Mouse (Mus musculus): Measurements from ENCODE around the gene Fthl17a. TPM values are rescaled to one million over a fixed set of nuclear protein-coding genes. Genes with fewer than 3 reads are reported as not detected.

Gene Fthl17a
- not detected in 2 replicates for polyA plus RNA-seq (2016; fragmentation: Nextera tagmentation; extraction: Ambion mirVana)

DNA sequence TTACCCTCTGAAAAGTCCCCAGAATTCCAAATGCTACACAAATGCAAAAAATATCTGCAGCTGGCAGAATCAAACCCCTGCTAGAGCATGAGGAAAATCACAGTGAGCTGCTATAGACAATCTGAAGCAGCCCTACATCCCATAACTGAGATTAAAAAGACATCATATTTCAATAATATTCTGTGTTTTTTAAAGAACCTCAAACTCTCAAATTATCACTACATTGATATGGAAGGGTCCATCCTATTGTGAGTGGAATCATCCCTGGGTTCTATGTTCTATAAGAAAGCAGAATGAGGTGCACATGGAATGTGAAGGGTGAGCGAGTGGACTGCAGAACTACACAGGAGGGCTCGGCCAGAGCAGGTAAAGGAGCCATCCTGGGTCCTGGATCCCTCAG, at the start of gene Fthl17a:
TSS of gene Fthl17a (plus strand) at position 301 of the 400 bp plus-strand sequence.
- no peaks in the 10 kb centered on the region for H3K27me3 ChIP-seq (ENCODE audit: poor library complexity, severe bottlenecking)
- H3K4me3 ChIP-seq, result no peak within 1 kb of the TSS
- H3K27ac ChIP-seq, result no peak within 1 kb of the TSS
- WGBS, result 82% methylated on average over 2 of the region's 2 CpGs
- H3K36me3 ChIP-seq (replicated peaks), result no peaks in the 10 kb centered on the region
- no peaks in the 10 kb centered on the region for H3K4me1 ChIP-seq
- no peaks in the 10 kb centered on the region for H3K9me3 ChIP-seq
- DNase-seq (ENCODE audit: extremely low spot score, low spot score), result no peak

- H3K27ac ChIP-seq, result no peak overlapping the region
- no peaks in the 10 kb centered on the region for H3K9me3 ChIP-seq
- H3K4me1 ChIP-seq, result no peaks in the 10 kb centered on the region
- H3K27me3 ChIP-seq (ENCODE audit: poor library complexity, severe bottlenecking), result peaks cover 8% of the 10 kb centered on the region
- no peaks in the 10 kb centered on the region for H3K36me3 ChIP-seq (replicated peaks)
- no peak for DNase-seq (ENCODE audit: extremely low spot score, low spot score)
- H3K4me3 ChIP-seq, result no peak overlapping the region
- WGBS, result 97% methylated on average over 2 of the region's 2 CpGs
These were observed 42.5 kb upstream of the Fthl17a start for GRCm38 (mm10) chrX:85207001-85207400.

DNA sequence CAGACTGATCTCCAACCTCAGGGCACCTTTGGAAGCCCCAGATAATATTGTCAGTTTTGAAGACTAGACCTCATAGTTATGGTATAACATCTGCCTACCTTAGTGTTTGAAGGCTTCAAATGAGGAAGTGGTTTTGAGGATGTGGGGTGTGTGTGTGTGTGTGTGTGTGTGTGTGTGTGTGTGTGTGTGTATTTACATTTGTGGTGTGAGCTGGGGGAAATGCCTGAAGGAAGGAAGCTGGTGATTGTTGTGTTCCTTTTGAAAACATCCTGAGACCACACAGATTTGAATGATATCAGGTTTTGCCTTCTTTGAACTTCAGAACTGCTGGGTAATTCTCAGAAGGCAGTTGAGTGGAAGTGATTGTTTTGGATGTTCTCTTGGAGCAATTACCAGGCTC, 22.6 kb upstream of the Fthl17a start:
- DNase-seq (ENCODE audit: extremely low spot score, low spot score), result no peak
- no peaks in the 10 kb centered on the region for H3K9me3 ChIP-seq
- H3K27ac ChIP-seq, result no peak overlapping the region
- peaks cover 15% of the 10 kb centered on the region for H3K27me3 ChIP-seq (ENCODE audit: poor library complexity, severe bottlenecking)
- peaks cover 6% of the 10 kb centered on the region for H3K4me1 ChIP-seq
- no peaks in the 10 kb centered on the region for H3K36me3 ChIP-seq (replicated peaks)
- no peak overlapping the region for H3K4me3 ChIP-seq

DNA sequence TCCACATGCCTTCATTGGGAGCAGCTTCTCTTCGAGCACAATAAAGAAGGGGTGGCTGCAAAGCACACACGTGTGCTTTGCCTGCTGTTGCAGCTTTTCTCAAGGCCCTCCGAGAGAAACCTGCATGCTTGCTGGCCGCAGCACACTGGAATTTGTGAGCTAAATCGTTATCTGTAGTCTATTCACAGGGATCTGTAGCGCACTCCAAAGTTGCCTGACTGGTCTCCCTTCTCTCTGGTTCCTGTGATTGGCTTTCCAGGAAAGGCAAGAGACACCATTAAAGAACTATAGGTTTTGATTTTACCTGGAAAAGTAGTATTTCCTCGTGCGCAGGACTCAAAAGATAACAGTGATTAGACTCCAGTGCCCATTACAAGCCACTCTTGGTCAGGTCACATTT, 22.3 kb downstream of the Fthl17a start:
- no peak for DNase-seq (ENCODE audit: extremely low spot score, low spot score)
- Histone ChIP-seq H3K4me1 (no peaks in the 10 kb centered on the region), H3K4me3 (no peak overlapping the region), H3K9me3 (no peaks in the 10 kb centered on the region), H3K27ac (no peak overlapping the region), H3K36me3 (replicated peaks) (no peaks in the 10 kb centered on the region), H3K27me3 (ENCODE audit: poor library complexity, severe bottlenecking) (no peaks in the 10 kb centered on the region)
- WGBS, result 63% methylated on average over 8 of the region's 8 CpGs

DNA sequence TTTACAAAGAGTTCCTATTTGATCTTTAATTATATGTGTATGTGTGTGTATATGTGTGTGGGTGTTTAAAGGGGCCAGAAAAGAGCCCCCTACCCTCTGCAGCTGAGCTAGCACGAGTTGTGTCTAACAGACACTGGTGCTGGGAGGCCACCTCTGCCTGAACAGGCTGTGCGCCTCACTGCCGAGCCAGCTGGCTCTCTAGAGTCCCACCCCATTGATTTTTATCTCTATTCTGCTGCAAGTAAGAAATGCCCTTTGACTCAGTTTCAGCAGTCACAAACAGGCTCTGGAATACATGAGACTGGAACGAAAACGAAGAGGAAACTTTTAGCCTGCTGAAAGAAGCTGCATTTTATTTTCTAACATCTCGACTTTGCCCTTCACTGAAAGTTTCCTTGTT, 22.8 kb downstream of the Fthl17a start:
- no peak for DNase-seq (ENCODE audit: extremely low spot score, low spot score)
- Histone ChIP-seq H3K27me3 (ENCODE audit: poor library complexity, severe bottlenecking) (no peaks in the 10 kb centered on the region), H3K27ac (no peak overlapping the region), H3K9me3 (no peaks in the 10 kb centered on the region), H3K4me3 (no peak overlapping the region), H3K4me1 (no peaks in the 10 kb centered on the region), H3K36me3 (replicated peaks) (no peaks in the 10 kb centered on the region)
- WGBS, result 65% methylated on average over 6 of the region's 6 CpGs

DNA sequence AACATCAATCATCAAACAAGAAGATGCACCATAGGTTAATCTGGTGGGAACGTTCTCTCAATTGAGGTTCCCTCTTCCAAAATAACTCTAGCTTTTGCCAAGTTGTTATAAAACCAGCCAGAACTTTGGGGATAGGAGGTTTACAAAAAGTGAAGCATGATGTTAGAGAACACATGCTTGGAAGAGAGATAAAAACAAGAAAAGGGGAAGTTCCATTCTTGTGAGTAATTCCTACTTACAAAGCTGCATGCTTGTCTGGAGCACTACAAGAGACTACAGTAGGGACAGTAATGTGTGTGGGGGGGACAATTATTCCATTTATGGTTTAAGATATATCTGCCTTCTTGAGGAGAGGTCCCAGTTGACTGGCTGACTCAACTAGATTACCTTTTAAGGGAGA, 40.4 kb downstream of the Fthl17a start:
- no peaks in the 10 kb centered on the region for H3K4me1 ChIP-seq
- 79% methylated on average over 1 of the region's 1 CpGs for WGBS
- H3K27ac ChIP-seq, result no peak overlapping the region
- no peaks in the 10 kb centered on the region for H3K9me3 ChIP-seq
- H3K36me3 ChIP-seq (replicated peaks), result no peaks in the 10 kb centered on the region
- no peaks in the 10 kb centered on the region for H3K27me3 ChIP-seq (ENCODE audit: poor library complexity, severe bottlenecking)
- no peak for DNase-seq (ENCODE audit: extremely low spot score, low spot score)
- no peak overlapping the region for H3K4me3 ChIP-seq

- DNase-seq (ENCODE audit: extremely low spot score, low spot score), result no peak
- H3K27ac ChIP-seq, result no peak overlapping the region
- H3K4me1 ChIP-seq, result no peaks in the 10 kb centered on the region
- H3K9me3 ChIP-seq, result no peaks in the 10 kb centered on the region
- H3K4me3 ChIP-seq, result no peak overlapping the region
- 83% methylated on average over 5 of the region's 5 CpGs for WGBS
- H3K27me3 ChIP-seq (ENCODE audit: poor library complexity, severe bottlenecking), result no peaks in the 10 kb centered on the region
- H3K36me3 ChIP-seq (replicated peaks), result no peaks in the 10 kb centered on the region
These were observed 43.3 kb downstream of the Fthl17a start for GRCm38 (mm10) chrX:85292781-85293180.

DNA sequence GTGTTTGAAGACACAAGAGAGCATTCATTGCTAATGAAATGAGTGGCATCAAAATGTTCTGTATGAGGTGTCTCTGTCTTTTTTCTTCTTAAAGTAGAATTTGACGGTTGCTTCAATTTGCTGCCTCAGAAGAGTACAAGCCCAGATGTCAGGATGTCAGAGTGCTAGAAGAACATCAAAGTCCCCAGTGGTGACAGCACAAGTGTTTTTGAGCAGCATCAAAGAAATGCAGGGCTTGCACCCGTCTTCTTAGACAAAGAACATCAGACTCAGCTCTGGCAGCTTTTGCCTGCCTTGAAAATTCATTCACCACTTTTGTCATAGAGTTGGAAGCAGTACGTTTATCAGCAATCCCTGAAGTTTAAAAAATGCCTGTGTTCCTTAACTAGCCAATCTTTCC, 44.5 kb downstream of the Fthl17a start:
- Histone ChIP-seq H3K9me3 (no peaks in the 10 kb centered on the region), H3K4me1 (no peaks in the 10 kb centered on the region), H3K27me3 (ENCODE audit: poor library complexity, severe bottlenecking) (no peaks in the 10 kb centered on the region), H3K4me3 (no peak overlapping the region), H3K27ac (no peak overlapping the region), H3K36me3 (replicated peaks) (no peaks in the 10 kb centered on the region)
- no peak for DNase-seq (ENCODE audit: extremely low spot score, low spot score)
- WGBS, result 73% methylated on average over 3 of the region's 3 CpGs

GRCm38 (mm10) chrX:85304674-85305073, 55.2 kb downstream of the Fthl17a start:
- H3K27me3 ChIP-seq (ENCODE audit: poor library complexity, severe bottlenecking), result no peaks in the 10 kb centered on the region; the same call in 1 of the 2 replicates
- no peaks in the 10 kb centered on the region for H3K4me1 ChIP-seq

GRCm38 (mm10) chrX:85318576-85318975, 69.1 kb downstream of the Fthl17a start:
- H3K4me1 ChIP-seq, result no peaks in the 10 kb centered on the region
- H3K36me3 ChIP-seq (replicated peaks), result no peaks in the 10 kb centered on the region
- H3K27ac ChIP-seq, result no peak overlapping the region
- H3K27me3 ChIP-seq (ENCODE audit: poor library complexity, severe bottlenecking), result peaks cover 14% of the 10 kb centered on the region
- H3K9me3 ChIP-seq, result no peaks in the 10 kb centered on the region
- no peak for DNase-seq (ENCODE audit: extremely low spot score, low spot score)
- 85% methylated on average over 4 of the region's 4 CpGs for WGBS
- no peak overlapping the region for H3K4me3 ChIP-seq

More at GRCm38 (mm10) chrX:85304674-85305073, 55.2 kb downstream of the Fthl17a start:
- Histone ChIP-seq H3K27ac (no peak overlapping the region), H3K36me3 (replicated peaks) (no peaks in the 10 kb centered on the region), H3K4me3 (no peak overlapping the region), H3K9me3 (no peaks in the 10 kb centered on the region)
- WGBS, result 90% methylated on average over 4 of the region's 4 CpGs
- no peak for DNase-seq (ENCODE audit: extremely low spot score, low spot score)

- DNase-seq (ENCODE audit: extremely low spot score, low spot score), result no peak
- Histone ChIP-seq H3K4me3 (no peak overlapping the region), H3K27ac (no peak overlapping the region), H3K27me3 (ENCODE audit: poor library complexity, severe bottlenecking) (peaks cover 20% of the 10 kb centered on the region), H3K4me1 (no peaks in the 10 kb centered on the region), H3K36me3 (replicated peaks) (no peaks in the 10 kb centered on the region), H3K9me3 (no peaks in the 10 kb centered on the region)
- WGBS, result 52% methylated on average over 1 of the region's 1 CpGs
These were observed 69.7 kb downstream of the Fthl17a start for GRCm38 (mm10) chrX:85319193-85319592.
